In genomic region chr10:84967645-84968044, GRCm38 (mm10) we compare ENCODE assay signal across 10 mouse cellular contexts. TPM values are rescaled to one million over a fixed set of nuclear protein-coding genes. Genes with fewer than 3 reads are reported as not detected.
DNase-seq lines count a peak whose midpoint lies in the region; ATAC-seq and TF ChIP-seq lines count a peak whose summit lies in the region.
"Had no signal": no experiment of that assay in that cellular context is flagged by ENCODE, and none has a peak within 500 bp of the region (broad histone marks: within the 10 kb centered on the region; RNA-seq: fewer than 3 reads in every experiment).

No protein-coding gene starts in this region.

- no peaks in the 10 kb centered on the region for H3K27me3 ChIP-seq in heart, embryonic 13.5 days (replicated peaks)
- H3K27me3 ChIP-seq in kidney, embryonic 16.5 days (ENCODE audit: insufficient read depth, low read length), result no peaks in the 10 kb centered on the region
- no peaks in the 10 kb centered on the region for H3K27me3 ChIP-seq in neural tube, embryonic 13.5 days
- H3K27me3 ChIP-seq: liver, embryonic 15.5 days had no signal

- no peak for ATAC-seq in heart, embryonic 13.5 days (ENCODE audit: extremely low read depth, insufficient number of reproducible peaks, low FRiP score, low TSS enrichment)
- peak; percentile 82 for ATAC-seq in kidney, embryonic 16.5 days (ENCODE audit: low FRiP score, low TSS enrichment)
- ATAC-seq in neural tube, embryonic 13.5 days (ENCODE audit: low read depth), result peak; percentile 57
- no peak for ATAC-seq in CD4-positive, CD25-positive, alpha-beta regulatory T cell, adult 4 months

- WGBS in heart, embryonic 13.5 days, result 35% methylated on average over 6 of the region's 6 CpGs
- 20% methylated on average over 6 of the region's 6 CpGs for WGBS in kidney, embryonic 16.5 days
- 13% methylated on average over 6 of the region's 6 CpGs for WGBS in neural tube, embryonic 13.5 days

- H3K4me2 ChIP-seq in heart, embryonic 13.5 days, result peak overlapping the region; percentile 51
- no peak overlapping the region for H3K4me2 ChIP-seq in kidney, embryonic 16.5 days (replicated peaks; ENCODE audit: low read depth, low read length)
- no peak overlapping the region for H3K4me2 ChIP-seq in neural tube, embryonic 13.5 days
- H3K4me2 ChIP-seq: liver, embryonic 15.5 days had no signal

- H3K4me1 ChIP-seq in heart, embryonic 13.5 days, result peaks cover 43% of the 10 kb centered on the region
- peaks cover 22% of the 10 kb centered on the region for H3K4me1 ChIP-seq in kidney, embryonic 16.5 days (ENCODE audit: insufficient read depth, low read length)
- peaks cover 51% of the 10 kb centered on the region for H3K4me1 ChIP-seq in neural tube, embryonic 13.5 days (replicated peaks)

- H3K4me3 ChIP-seq in gastrocnemius, adult 2 months, result peak overlapping the region; percentile 50
- no peak overlapping the region for H3K4me3 ChIP-seq in heart, embryonic 13.5 days
- H3K4me3 ChIP-seq in kidney, embryonic 16.5 days (ENCODE audit: low read length), result no peak overlapping the region
- H3K4me3 ChIP-seq in neural tube, embryonic 13.5 days, result no peak overlapping the region
- H3K4me3 ChIP-seq: liver, embryonic 15.5 days had no signal

- TF ChIP-seq CTCF in gastrocnemius, adult 2 months (IDR thresholded peaks at IDR 0.05), result no peak

- H3K9ac ChIP-seq in heart, embryonic 13.5 days, result peak overlapping the region; percentile 56
- no peak overlapping the region for H3K9ac ChIP-seq in kidney, embryonic 16.5 days (replicated peaks; ENCODE audit: low read length)
- no peak overlapping the region; the same call in 1 of the 2 replicates for H3K9ac ChIP-seq in neural tube, embryonic 13.5 days
- H3K9ac ChIP-seq: liver, embryonic 15.5 days had no signal

- H3K27ac ChIP-seq in gastrocnemius, adult 2 months, result peak overlapping the region; percentile 88
- H3K27ac ChIP-seq in heart, embryonic 13.5 days (replicated peaks), result peak overlapping the region; percentile 90
- peak overlapping the region; percentile 72 for H3K27ac ChIP-seq in kidney, embryonic 16.5 days (ENCODE audit: low read length)
- peak overlapping the region; percentile 72 for H3K27ac ChIP-seq in neural tube, embryonic 13.5 days (replicated peaks)
- H3K27ac ChIP-seq: liver, embryonic 15.5 days had no signal

- peaks cover 46% of the 10 kb centered on the region for H3K36me3 ChIP-seq in heart, embryonic 13.5 days
- peaks cover 17% of the 10 kb centered on the region for H3K36me3 ChIP-seq in kidney, embryonic 16.5 days (ENCODE audit: insufficient read depth, low read length)
- peaks cover 27% of the 10 kb centered on the region for H3K36me3 ChIP-seq in neural tube, embryonic 13.5 days

- DNase-seq in gastrocnemius, adult 2 months, result peak; percentile 50
- no peak for DNase-seq in gastrocnemius, postnatal 10 days
- no peak for DNase-seq in left cerebral cortex, adult 18-20 months (ENCODE audit: low spot score in 2 of 2)
- no peak for DNase-seq in right cerebral cortex, postnatal 36 days (ENCODE audit: low spot score in 2 of 2)
- DNase-seq: right cerebral cortex, postnatal 25 days had no signal

- no peaks in the 10 kb centered on the region for H3K9me3 ChIP-seq in heart, embryonic 13.5 days
- no peaks in the 10 kb centered on the region for H3K9me3 ChIP-seq in kidney, embryonic 16.5 days (ENCODE audit: low read length)
- no peaks in the 10 kb centered on the region for H3K9me3 ChIP-seq in neural tube, embryonic 13.5 days
- H3K9me3 ChIP-seq: liver, embryonic 15.5 days had no signal

- intact Hi-C loops in gastrocnemius, adult 2 months (cut with DNase I), result loop anchor here (2.0 to 5.0 kb wide), 2 partner anchors 31 to 45 kb away; no protein-coding TSS in a partner anchor

RNA-seq across cellular contexts. Expression of gene Ric8b, which starts 50.2 kb away (rescaled TPM):
- 10 to 100 TPM; 35.5 to 54.4 TPM for total RNA-seq in gastrocnemius, adult 2 months (2021)
- total RNA-seq in gastrocnemius, postnatal 10 days (2021), result 10 to 100 TPM; 42.0 to 48.3 TPM
- 14.3 and 15.4 TPM in 2 replicates for polyA plus RNA-seq in heart, embryonic 13.5 days (2015; fragmentation: Nextera tagmentation; extraction: Ambion mirVana)
- 26.0 and 27.4 TPM in 2 replicates for polyA plus RNA-seq in kidney, embryonic 16.5 days (2015; fragmentation: Nextera tagmentation; extraction: Ambion mirVana)
- 48.7 and 54.7 TPM in 2 replicates for polyA plus RNA-seq in neural tube, embryonic 13.5 days (2015; fragmentation: Nextera tagmentation; extraction: Ambion mirVana)
- total RNA-seq in left cerebral cortex, adult 18-20 months (2021), result 10 to 100 TPM; 63.5 to 65.4 TPM
- polyA plus RNA-seq in CD4-positive, CD25-positive, alpha-beta regulatory T cell, adult 4 months (2017; shearing (Covaris generic)), result 1 to 10 TPM; 6.3 to 7.2 TPM

Comparison
In these comparisons a context has a peak if more than half of its experiments do, and no peak if none do; other contexts are left out.
1. ATAC-seq: peak in kidney, embryonic 16.5 days (single experiment) and neural tube, embryonic 13.5 days (single experiment); none in heart, embryonic 13.5 days (single experiment) and CD4-positive, CD25-positive, alpha-beta regulatory T cell, adult 4 months (single experiment).
2. Peak in every context shown above with its lines, with median percentiles within 50 percentile points of each other: H3K27ac ChIP-seq.